Mouse (Mus musculus) heart, adult 8-10 months (tissue): ENCODE measurements around the gene Rps11. TPM values are rescaled to one million over a fixed set of nuclear protein-coding genes. Genes with fewer than 3 reads are reported as not detected.
A peak's percentile ranks its signal among the peaks of the same experiment; 100 is the strongest.

Experiments
- DNase-seq: peaks from one replicate; pipeline ENCODE4 v3.0.0; 2022; ENCODE audit warnings: low spot score
- microRNA-seq: library from miRNA; unstranded; fragments of <30 nt; microRNA quantifications from one replicate; pipeline ENCODE4 v1.2.0, GENCODE M21; 2022
- total RNA-seq, 4 experiments: library from RNA; stranded (reverse); gene quantifications; 2 replicates each; pipeline ENCODE4 v1.2.4; 2022

Gene Rps11
- total RNA-seq, 4 experiments from 2014 or later, result 572 to 626 (median 604) TPM

DNA sequence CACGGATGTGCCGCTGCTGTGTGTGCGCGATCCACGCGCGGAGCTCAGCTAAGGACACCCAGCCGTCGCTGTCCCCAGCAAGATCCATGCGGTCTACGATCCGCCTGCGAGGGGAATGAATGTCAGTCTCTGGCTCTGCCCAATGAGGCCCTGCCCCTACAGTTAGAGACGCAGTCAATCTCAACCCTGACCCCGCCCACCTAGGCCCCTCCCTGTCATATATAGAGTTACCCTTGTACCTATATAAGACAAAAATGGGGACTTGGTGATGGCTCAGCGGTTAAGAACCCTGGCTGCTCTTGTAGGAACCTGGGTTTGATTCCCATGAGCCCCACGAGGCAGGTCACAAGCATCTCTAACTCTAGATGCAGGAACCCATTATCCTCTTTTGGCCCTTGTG, 35.6 kb downstream of the Rps11 start:
- DNase-seq, result no peak

DNA sequence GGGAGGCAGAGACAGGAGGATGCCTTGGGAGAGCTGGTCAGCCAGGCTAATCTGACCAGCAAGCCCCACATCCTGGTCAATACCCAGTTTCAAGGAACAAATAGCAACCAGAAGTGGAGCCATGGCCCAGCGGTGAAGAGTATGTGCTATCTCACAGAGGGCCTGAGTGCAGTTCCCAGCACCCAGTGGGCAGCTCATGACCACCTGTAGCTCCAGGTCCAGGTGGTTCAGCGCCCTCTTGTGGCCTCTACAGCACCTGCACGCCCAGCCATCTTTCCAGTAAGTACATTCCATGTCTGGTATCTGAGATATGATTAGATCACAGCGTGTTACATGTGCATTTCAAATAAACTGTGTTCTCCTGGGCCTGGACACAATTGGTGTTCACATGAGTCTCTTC, 38.2 kb downstream of the Rps11 start:
- no peak for DNase-seq

DNA sequence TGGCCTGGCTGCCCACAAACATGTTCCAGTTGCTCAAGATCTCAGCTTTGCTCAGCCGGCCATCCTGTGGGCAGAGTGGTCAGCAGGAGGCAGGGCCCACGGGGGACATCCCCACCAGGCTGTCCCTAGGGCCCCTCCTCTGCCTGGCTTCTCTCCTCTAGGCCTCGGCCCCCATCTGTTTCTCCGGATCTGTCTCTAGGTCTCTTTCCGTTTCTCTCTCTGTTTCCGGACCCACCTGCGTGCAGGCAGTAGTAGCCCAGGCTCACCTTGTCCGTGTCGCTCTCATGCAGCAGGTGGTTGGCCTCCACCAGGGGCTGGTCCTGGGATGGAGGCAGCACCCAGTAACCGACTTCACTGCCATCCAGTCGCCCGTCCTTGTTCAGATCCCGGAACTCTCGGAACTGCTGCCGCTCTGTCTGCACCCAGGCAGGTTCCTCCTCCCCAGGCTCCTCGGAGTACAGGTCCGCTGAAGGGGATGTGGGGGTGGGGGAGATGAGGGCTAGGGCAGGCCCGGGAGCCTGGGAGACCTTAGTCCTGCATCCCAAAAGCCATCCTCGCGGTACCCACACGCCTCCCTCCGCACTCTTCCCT, 40.8 kb downstream of the Rps11 start:
- no peak for DNase-seq

DNA sequence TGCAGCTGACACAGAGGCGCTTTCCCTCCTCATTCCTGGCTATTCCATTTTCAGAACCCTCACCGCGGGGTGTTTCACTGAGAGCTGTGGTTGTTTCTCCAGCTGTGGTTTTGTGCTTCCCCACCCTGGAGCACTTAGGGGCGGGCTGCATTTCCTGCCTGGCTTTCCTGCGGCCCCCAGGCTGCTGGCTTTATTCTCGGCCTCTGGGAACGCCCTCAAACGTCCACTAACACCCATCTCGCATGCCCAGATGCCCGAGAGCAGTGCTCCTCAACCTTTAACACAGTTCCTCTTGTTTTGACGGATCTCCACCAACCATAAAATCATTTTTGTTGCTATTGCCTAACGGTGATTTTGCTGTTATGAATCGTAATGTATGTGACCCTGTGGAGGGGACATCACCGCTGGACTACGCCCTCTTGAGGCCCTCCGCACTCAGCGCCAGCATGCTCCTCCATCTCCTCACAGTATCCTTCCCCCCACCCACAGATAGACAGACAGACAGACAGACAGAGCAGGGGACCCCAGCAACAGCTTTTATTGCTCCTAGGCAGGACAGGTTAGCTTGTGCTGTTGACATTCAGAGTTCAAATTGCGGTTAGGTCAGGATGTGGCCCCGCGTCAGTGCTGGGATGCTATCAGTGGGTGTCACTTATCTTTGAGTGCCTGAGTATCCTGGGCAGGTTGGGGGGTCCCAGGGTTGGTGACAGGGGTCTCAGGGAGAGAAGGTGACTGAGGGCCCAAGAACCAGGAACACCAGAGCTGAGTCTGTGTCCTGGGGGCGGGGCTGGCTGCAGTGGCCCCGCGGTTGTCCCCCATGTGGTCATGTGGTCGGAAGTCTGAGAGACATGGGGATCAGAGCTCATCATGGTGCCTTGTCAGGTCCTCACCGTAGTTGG, 41.6 kb downstream of the Rps11 start:
- peak; percentile 80 for DNase-seq

DNA sequence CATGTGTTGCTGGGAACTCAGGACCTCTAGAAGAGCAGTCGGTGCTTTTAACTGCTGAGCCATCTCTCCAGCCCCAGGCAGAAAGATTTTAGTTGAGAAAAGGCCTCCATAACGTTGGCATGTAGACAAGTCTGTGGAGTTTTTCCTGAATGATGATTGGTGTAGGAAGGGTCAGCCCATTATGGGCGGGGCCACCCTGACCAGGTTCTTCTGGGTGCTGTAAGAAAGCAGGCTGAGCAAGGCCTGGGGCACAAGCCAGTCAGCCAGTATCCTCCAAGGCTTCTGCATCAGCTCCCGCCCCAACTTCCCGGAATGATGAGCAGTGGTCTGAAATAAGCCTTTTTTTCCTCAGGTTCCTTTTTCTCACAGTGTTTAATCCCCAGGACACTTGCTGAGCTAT, 43.2 kb downstream of the Rps11 start:
- DNase-seq, result no peak

DNA sequence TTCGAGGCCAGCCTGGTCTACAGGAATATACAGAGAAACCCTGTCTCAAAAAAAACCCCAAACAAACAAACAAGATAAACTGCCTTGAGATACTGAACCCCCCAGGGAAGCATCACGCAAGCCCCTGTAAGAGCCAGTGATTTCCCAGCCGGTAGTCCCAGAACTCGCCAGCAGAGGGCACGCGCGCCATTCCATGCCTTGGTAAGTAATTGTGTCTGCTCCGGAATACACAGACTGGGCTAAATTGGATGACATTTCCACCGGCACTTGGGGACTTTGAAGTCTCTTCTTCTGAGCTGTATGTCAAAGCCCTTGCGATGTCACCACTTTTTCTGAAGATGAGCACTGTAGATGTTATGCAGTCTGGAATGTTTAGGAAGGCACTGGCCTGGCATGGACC, 44.4 kb downstream of the Rps11 start:
- DNase-seq, result peak; percentile 94

DNA sequence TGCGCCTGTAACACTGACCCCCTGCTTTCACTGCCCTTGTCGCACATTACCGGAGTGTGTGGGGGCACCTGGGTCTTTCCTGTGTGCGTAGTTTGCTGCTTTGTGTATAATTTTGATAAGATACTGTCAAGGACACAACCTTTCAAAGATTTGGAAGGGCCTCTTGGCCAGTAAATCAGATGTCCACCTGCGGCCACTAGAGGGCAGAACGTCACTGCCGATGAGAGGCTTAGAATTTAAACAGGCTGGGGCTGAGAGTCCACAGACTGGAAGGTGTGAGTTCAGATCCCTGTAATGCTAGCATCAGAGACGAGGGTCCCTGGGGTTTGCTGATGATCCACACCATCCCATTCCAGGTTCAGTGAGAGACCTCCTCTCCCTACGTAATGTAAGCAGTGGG, 45.7 kb downstream of the Rps11 start:
- peak; percentile 80 for DNase-seq

DNA sequence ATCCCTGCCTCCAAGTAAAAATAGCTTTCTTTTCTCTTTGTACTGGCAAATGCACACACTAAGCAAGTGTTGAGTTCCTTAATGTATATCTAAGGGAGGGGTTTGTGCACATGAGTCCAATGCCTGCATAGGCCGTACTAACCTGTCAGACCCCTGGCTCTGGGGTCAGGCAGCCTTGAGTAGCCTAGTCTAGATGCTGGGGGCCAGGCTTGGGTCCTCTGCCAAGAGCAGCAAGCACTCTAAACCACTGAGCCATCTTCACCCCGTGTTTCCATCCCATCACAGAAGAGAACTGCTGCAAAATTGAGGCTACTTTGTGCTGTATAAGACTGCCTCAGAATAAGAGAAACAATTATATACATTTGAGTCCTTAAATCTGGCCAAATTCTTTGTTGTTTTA, 46.4 kb downstream of the Rps11 start:
- no peak for DNase-seq

DNA sequence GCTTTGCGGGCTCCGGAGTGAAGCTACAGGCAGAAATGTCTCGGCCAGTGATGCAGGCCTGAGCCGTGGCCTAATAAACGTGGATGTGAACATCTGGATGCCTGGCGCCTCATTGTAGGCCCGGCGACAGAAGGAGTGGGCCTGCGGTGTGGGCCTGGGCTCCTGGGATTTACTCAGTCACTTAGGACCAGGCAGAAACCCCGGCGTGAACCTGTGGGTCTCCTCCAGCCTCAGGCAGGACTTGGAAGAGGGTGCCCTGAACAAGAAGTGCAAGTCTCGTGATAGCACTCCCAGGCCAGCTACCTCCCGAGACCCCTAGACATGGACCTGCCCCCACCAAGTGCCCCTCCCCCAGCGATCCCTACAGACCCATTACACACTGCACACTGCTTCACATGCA, 46.9 kb downstream of the Rps11 start:
- no peak for DNase-seq

DNA sequence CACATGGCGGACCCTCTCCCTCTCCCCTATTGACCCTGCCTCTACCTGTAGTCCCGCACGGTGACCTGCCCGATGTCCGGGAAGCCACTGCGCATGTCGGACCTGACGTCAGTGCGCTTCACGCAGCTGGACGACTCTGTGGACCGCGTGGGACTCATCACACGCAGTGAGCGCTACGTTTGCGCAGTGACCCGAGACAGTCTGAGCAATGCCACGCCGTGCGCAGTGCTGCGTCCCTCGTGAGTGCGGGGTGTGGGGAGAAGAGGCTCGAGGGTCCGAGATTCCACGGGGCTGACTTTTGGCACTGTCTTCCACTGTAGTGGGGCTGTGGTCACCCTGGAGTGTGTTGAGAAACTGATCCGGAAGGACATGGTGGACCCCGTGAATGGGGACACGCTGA, 47.7 kb downstream of the Rps11 start:
- no peak for DNase-seq

DNA sequence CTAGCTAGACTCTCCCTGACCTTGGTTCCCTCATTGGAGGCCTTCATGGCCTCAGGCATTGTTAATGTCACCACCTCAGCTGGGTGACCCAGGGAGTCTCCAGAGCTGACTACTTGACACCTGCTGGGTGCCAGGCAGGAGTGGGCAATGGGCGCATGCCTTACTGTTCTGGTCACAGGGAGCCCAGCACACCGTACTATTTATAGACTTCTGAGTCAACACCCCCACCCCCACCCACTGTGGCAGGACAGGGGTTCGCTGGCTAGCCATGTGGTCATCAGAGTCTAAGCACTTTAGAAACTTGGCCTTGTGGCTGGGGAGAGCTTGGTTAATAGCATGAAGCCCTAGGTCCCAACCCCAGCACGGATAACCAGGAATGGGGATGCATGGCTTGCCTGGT, 48.8 kb downstream of the Rps11 start:
- DNase-seq, result no peak

DNA sequence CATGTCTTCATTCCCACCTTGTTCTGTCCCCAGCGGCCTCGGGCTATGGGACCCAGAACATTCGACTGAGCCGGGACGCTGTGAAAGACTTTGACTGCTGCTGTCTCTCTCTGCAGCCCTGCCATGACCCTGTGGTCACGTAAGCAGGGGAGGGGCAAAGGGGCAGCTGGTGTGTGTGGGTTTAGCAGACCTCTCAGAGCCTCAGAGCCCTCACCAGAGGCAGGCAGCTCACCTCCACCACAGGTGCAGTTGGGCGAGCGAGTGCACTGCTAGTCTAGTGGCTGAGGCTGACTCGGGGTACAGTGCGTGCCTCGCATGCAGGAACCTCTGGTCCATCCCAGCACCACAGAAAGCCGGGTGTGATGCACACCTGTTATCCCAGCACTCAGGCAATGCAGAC, 50.3 kb downstream of the Rps11 start:
- no peak for DNase-seq

DNA sequence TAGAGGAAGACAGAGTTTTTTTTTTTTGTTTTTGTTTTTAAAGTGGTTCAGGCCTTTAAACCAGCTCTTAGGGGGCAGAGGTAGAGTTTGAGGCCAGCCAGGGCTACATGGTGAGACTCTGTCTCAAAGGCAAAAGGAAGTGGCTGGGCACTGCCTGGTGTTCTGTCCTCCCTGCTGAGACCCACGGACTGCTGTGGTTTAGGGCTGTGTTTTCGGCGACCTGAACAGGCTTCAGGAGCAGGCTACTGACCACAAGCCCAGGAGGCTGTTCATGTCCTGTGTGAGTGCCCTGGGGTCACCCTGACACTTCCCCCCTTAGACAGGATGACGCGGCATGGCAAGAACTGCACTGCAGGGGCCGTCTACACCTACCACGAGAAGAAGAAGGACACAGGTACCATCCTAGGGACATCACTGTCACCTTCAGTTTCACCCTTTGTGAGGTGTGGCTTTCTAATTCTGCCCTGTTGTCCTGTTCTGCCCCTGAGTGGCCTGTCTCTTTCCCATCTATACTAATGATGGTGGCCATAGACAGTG, 51.0 kb downstream of the Rps11 start:
- no peak for DNase-seq

Small RNAs within 50 kb of the gene (microRNA-seq; reads per million reads assigned to microRNA genes)
- gene Mir150, result 2,138 reads per million, percentile 88 among the genes with 10 or more reads in this experiment
- gene Mir5121, result 7.3 reads per million, percentile 19 among the genes with 10 or more reads in this experiment
- gene Mir7055, result not detected

Other genes with a start within 250 kb of the Rps11 start
- gene Med25, start 231.7 kb downstream of the Rps11 start, total RNA-seq, result 10 to 100 TPM; 79.8 to 88.1 (median 85.0) TPM
- 10 to 100 TPM; 14.9 to 18.5 (median 17.4) TPM for gene Fuz, start 228.4 kb downstream of the Rps11 start, total RNA-seq
- gene Ap2a1, start 194.9 kb downstream of the Rps11 start, total RNA-seq, result 10 to 100 TPM; 61.0 to 74.9 (median 67.2) TPM
- not detected for gene Tsks, start 181.2 kb downstream of the Rps11 start, total RNA-seq
- gene Cpt1c, start 149.6 kb downstream of the Rps11 start, total RNA-seq, result 1 to 10 TPM; 1.4 to 2.7 (median 1.8) TPM
- gene Prmt1, start 137.9 kb downstream of the Rps11 start, total RNA-seq, result 100 to 1,000 TPM in 2 of 4 experiments, 10 to 100 TPM in 2; 88.3 to 107 (median 102) TPM
- gene Irf3, start 126.8 kb downstream of the Rps11 start, total RNA-seq, result 10 to 100 TPM; 23.2 to 31.9 (median 27.0) TPM
- 10 to 100 TPM in 3 of 4 experiments, 1 to 10 TPM in 1; 8.6 to 13.5 (median 11.0) TPM for gene Bcl2l12, start 125.7 kb downstream of the Rps11 start, total RNA-seq
- 10 to 100 TPM; 46.8 to 56.2 (median 49.7) TPM for gene Scaf1, start 108.1 kb downstream of the Rps11 start, total RNA-seq
- 10 to 100 TPM; 40.2 to 49.8 (median 44.1) TPM for gene Rras, start 106.5 kb downstream of the Rps11 start, total RNA-seq
- gene Prr12, start 71.6 kb downstream of the Rps11 start, total RNA-seq, result 10 to 100 TPM; 22.4 to 26.3 (median 24.9) TPM
- gene Nosip, start 62.0 kb downstream of the Rps11 start, total RNA-seq, result 10 to 100 TPM; 30.6 to 33.8 (median 32.7) TPM
- gene Prrg2, start 61.8 kb downstream of the Rps11 start, total RNA-seq, result 1 to 10 TPM; 5.6 to 7.8 (median 6.7) TPM
- gene Rcn3, start 32.2 kb downstream of the Rps11 start, total RNA-seq, result 10 to 100 TPM; 17.8 to 27.4 (median 21.4) TPM
- gene Fcgrt, start 20.6 kb downstream of the Rps11 start, total RNA-seq, result 10 to 100 TPM; 65.6 to 77.1 (median 67.5) TPM
- 100 to 1,000 TPM; 580 to 769 (median 686) TPM for gene Rpl13a, start 4.3 kb upstream of the Rps11 start, total RNA-seq
- 1 to 10 TPM in 1 of 4 experiments, not detected in 3; 1.7 TPM for gene Gm45713, start 11.8 kb upstream of the Rps11 start, total RNA-seq
- 1 to 10 TPM; 6.1 to 7.9 (median 6.5) TPM for gene Flt3l, start 12.0 kb upstream of the Rps11 start, total RNA-seq
- 10 to 100 TPM; 40.4 to 50.5 (median 48.0) TPM for gene Pih1d1, start 29.9 kb upstream of the Rps11 start, total RNA-seq
- 10 to 100 TPM; 24.9 to 36.9 (median 29.2) TPM for gene Aldh16a1, start 30.1 kb upstream of the Rps11 start, total RNA-seq
- 10 to 100 TPM; 32.0 to 50.7 (median 41.1) TPM for gene Slc17a7, start 39.5 kb upstream of the Rps11 start, total RNA-seq
- not detected for gene Gfy, start 55.1 kb upstream of the Rps11 start, total RNA-seq
- not detected for gene Pth2, start 56.6 kb upstream of the Rps11 start, total RNA-seq
- not detected for gene Ccdc155, start 80.5 kb upstream of the Rps11 start, total RNA-seq
- gene Dkkl1, start 87.7 kb upstream of the Rps11 start, total RNA-seq, result not detected
- 10 to 100 TPM in 1 of 4 experiments, 1 to 10 TPM in 3; 6.2 to 10.4 (median 8.0) TPM for gene Tead2, start 91.3 kb upstream of the Rps11 start, total RNA-seq
- 1 to 10 TPM; 2.1 to 5.8 (median 3.0) TPM for gene Cd37, start 114.7 kb upstream of the Rps11 start, total RNA-seq
- not detected for gene Slc6a16, start 116.6 kb upstream of the Rps11 start, total RNA-seq
- gene Slc6a21, start 153.1 kb upstream of the Rps11 start, total RNA-seq, result not detected
- 10 to 100 TPM; 23.8 to 36.3 (median 25.4) TPM for gene Trpm4, start 209.3 kb upstream of the Rps11 start, total RNA-seq
- 1,000 to 10,000 TPM; 1,032 to 1,216 (median 1,081) TPM for gene Hrc, start 210.9 kb upstream of the Rps11 start, total RNA-seq
- under 1 TPM; 0.11 to 0.33 (median 0.20) TPM for gene Ppfia3, start 242.6 kb upstream of the Rps11 start, total RNA-seq
- 1 to 10 TPM; 1.0 to 1.5 (median 1.3) TPM for gene Lin7b, start 246.1 kb upstream of the Rps11 start, total RNA-seq